Mouse (Mus musculus) layer of hippocampus, adult 18-20 months (tissue): Measurements from ENCODE around the gene Bmp3. TPM values are rescaled to one million over a fixed set of nuclear protein-coding genes. Genes with fewer than 3 reads are reported as not detected.

ENCODE experiments used
- DNase-seq, 2 experiments: peaks; one replicate each; pipeline ENCODE4 v3.0.0; 2022; ENCODE audit warnings: low spot score in 2 of 2
- long read RNA-seq: library from polyadenylated mRNA; stranded (forward); transcript quantifications from one replicate; pipeline ENCODE4 v2.0.0, GENCODE M21; 2021
- total RNA-seq, 2 experiments: library from RNA; stranded (reverse); gene quantifications; 2 replicates each; pipeline ENCODE4 v1.2.3; 2021

Bmp3 gene
- 1 to 10 TPM; 2.3 to 3.2 TPM for total RNA-seq
- long read RNA-seq, full-length matches to known transcripts = 1 of 2 reads
- long read RNA-seq, partial matches to known transcripts = 1 of 2 reads
- long read RNA-seq, other reads (novel, unspliced or antisense) = 0 of 2 reads

- peak in 1 of 2 experiments; percentile 9 for DNase-seq
Measured at GRCm38 (mm10) chr5:98854264-98854626, at the start of gene Bmp3. TSS of gene Bmp3 (plus strand) at chr5:98854415.

GRCm38 (mm10) chr5:98804761-98805160 is 49.5 kb upstream of the Bmp3 start:
- no peak for DNase-seq

GRCm38 (mm10) chr5:98806492-98806891 is 47.7 kb upstream of the Bmp3 start:
- no peak for DNase-seq

- DNase-seq = no peak
Measured at GRCm38 (mm10) chr5:98807022-98807421, 47.2 kb upstream of the Bmp3 start.

GRCm38 (mm10) chr5:98807953-98808352 is 46.3 kb upstream of the Bmp3 start:
- no peak for DNase-seq

GRCm38 (mm10) chr5:98812380-98812779 is 41.8 kb upstream of the Bmp3 start:
- no peak for DNase-seq

- DNase-seq = no peak
Measured at GRCm38 (mm10) chr5:98815269-98815668, 38.9 kb upstream of the Bmp3 start.

GRCm38 (mm10) chr5:98833760-98834159 is 20.5 kb upstream of the Bmp3 start:
- DNase-seq = no peak

GRCm38 (mm10) chr5:98834300-98834699 is 19.9 kb upstream of the Bmp3 start:
- no peak for DNase-seq

GRCm38 (mm10) chr5:98842600-98843310 is 11.5 kb upstream of the Bmp3 start:
- DNase-seq = no peak

GRCm38 (mm10) chr5:98844664-98845063 is 9.6 kb upstream of the Bmp3 start:
- no peak for DNase-seq

GRCm38 (mm10) chr5:98854627-98855564 is 681 bp downstream of the Bmp3 start:
- peak in 1 of 2 experiments; percentile 6 for DNase-seq

GRCm38 (mm10) chr5:98855741-98856140 is 1.5 kb downstream of the Bmp3 start:
- no peak for DNase-seq

GRCm38 (mm10) chr5:98856356-98856755 is 2.1 kb downstream of the Bmp3 start:
- no peak for DNase-seq

- DNase-seq = peak in 1 of 2 experiments; percentile 21
Measured at GRCm38 (mm10) chr5:98863891-98864290, 9.7 kb downstream of the Bmp3 start.

- no peak for DNase-seq
Measured at GRCm38 (mm10) chr5:98865146-98865545, 10.9 kb downstream of the Bmp3 start.

- no peak for DNase-seq
Measured at GRCm38 (mm10) chr5:98876056-98876455, 21.8 kb downstream of the Bmp3 start.

GRCm38 (mm10) chr5:98878891-98879290 is 24.7 kb downstream of the Bmp3 start:
- DNase-seq = peak; percentile 37 to 64

GRCm38 (mm10) chr5:98882096-98882495 is 27.9 kb downstream of the Bmp3 start:
- no peak for DNase-seq

GRCm38 (mm10) chr5:98890544-98891050 is 36.4 kb downstream of the Bmp3 start:
- DNase-seq = no peak

- peak in 1 of 2 experiments; percentile 6 for DNase-seq
Measured at GRCm38 (mm10) chr5:98894281-98894680, 40.1 kb downstream of the Bmp3 start.

- DNase-seq = no peak
Measured at GRCm38 (mm10) chr5:98897946-98898345, 43.7 kb downstream of the Bmp3 start.
